Mouse (Mus musculus) adrenal gland, adult 10 weeks (tissue): ENCODE results near the gene Nxpe3. TPM values are rescaled to one million over a fixed set of nuclear protein-coding genes. Genes with fewer than 3 reads are reported as not detected.

Experiments
- polyA plus RNA-seq: library from polyadenylated mRNA; stranded (reverse); fragments of 350-450 nt; fragmentation: Illumina TruSeq; extraction: RNeasy Lipid Tissue Mini Kit (QIAGEN cat#74804); gene quantifications from one replicate; pipeline ENCODE4 v1.2.3, GENCODE M21; 2014; ENCODE audit warnings: low read depth, low replicate concordance

Gene Nxpe3
- 2.5 TPM for polyA plus RNA-seq

GRCm38 (mm10) chr16:55894893-55895650 is at the start of gene Nxpe3:
Nxpe3 (minus strand) TSS chr16:55895285.

GRCm38 (mm10) chr16:55934453-55935037 is 39.5 kb upstream of the Nxpe3 start, which contains the start of gene Cep97:
Cep97 (minus strand) TSS chr16:55934855.

GRCm38 (mm10) chr16:55838510-55839474 is 56.3 kb downstream of the Nxpe3 start, which contains the start of gene Nfkbiz:
Nfkbiz (minus strand) TSS chr16:55838899.

Other genes starting within 250 kb of the Nxpe3 start
- 5.0 TPM for gene Nfkbiz, start 56.4 kb downstream of the Nxpe3 start, polyA plus RNA-seq
- gene Cep97, start 39.6 kb upstream of the Nxpe3 start, polyA plus RNA-seq = 12.1 TPM
- gene Rpl24, start 71.0 kb upstream of the Nxpe3 start, polyA plus RNA-seq = 332 TPM
- 43.8 TPM for gene Zbtb11, start 78.6 kb upstream of the Nxpe3 start, polyA plus RNA-seq
- 420 TPM for gene Pcnp, start 134.5 kb upstream of the Nxpe3 start, polyA plus RNA-seq
- 92.3 TPM for gene Trmt10c, start 142.5 kb upstream of the Nxpe3 start, polyA plus RNA-seq
- 34.6 TPM for gene Senp7, start 153.1 kb upstream of the Nxpe3 start, polyA plus RNA-seq